Mouse (Mus musculus): Measurements from ENCODE around the gene Kcnk10. TPM values are rescaled to one million over a fixed set of nuclear protein-coding genes. Genes with fewer than 3 reads are reported as not detected.
"Not testable (repeated sequence)": the region's sequence is repeated elsewhere in the genome, so short reads cannot be mapped to it uniquely, and the experiment has no call there.

The Kcnk10 gene
- polyA plus RNA-seq (2015; fragmentation: Nextera tagmentation; extraction: Ambion mirVana) = 0.90 and 1.5 TPM in 2 replicates

DNA sequence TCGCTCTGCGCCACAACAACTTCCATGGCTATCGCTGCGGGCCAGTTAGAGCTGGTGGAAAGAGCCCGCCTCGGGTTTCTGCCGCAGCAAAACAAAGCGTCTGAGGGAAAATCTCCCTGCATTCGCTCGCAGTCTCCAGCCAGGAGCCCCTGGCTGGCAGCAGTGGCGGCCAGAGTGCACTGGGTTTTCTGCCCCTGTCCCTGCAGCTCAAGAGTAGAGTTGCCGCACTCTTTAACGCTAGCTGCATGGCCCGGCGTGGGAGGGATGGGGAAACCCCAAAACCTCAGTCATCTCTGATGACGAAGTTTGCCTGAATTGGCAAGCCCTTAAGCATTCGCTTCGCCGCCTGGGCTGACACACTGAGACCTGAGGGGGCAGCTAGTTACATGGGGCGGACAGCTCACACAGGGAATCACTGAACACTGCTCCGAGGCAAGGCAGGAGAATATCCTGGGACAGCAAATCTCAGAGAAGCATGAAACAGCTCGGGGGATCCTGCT lies at the start of gene Kcnk10:
Gene Kcnk10 (minus strand): TSS at position 450 of the 500 bp plus-strand sequence.
- under 1% methylated on average over 22 of the region's 22 CpGs for WGBS
- Histone ChIP-seq H3K27me3 (peaks cover 58% of the 10 kb centered on the region), H3K9ac (0 out of 2 replicates have a peak within 1 kb of the TSS, but pooled peaks have one; percentile 26), H3K9me3 (replicated peaks) (no peaks in the 10 kb centered on the region), H3K4me3 (replicated peaks) (peak within 1 kb of the TSS; percentile 33), H3K27ac (no peak within 1 kb of the TSS), H3K36me3 (no peaks in the 10 kb centered on the region), H3K4me2 (peak within 1 kb of the TSS; percentile 66), H3K4me1 (peaks cover 25% of the 10 kb centered on the region)
- ATAC-seq (replicated peaks; ENCODE audit: low FRiP score) = no peak

DNA sequence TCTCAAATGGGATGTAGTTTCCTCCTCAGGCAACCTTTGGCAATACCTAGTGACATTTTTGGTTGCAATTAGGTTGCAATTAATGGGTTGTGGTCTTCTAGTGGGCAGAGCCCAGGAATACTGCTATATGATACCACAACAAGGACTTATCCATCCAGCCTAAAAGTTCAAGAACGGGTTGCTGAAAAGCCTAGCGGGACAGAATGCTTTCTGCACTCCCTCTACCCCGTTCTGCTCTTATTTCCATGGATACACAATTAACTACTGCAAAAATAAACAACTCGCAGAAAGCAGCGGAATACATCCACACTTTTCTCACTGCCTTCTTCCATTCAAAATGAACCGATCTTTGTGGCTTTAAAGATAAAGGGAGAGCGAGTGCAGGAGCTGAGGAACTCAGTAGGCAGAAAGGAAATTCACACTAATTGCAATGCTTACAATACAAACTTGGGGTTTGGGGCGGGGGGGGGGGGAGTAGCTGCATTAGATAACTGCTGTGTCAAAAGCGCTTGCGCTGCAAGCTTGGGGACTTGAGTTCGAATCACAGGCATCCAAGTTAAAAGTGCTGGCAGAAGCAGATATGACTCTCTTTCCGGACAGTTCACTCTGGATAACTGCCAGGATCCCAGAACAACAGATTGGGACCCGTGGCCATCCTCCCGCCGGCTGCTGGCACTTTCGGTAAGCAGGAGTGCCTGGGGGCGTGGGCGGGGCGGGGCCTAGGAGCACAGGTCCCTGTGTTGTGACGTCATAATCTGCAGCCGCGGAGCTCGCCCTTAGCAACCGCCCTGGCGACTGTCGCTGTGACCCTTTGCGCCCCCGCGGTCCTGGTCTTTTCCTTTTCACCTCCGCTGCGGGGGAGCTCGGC lies 49.5 kb upstream of the Kcnk10 start, which contains the start of gene Spata7:
Gene Spata7 (plus strand): TSS at position 766 of the 868 bp plus-strand sequence.
- peak within 1 kb of the TSS; percentile 57 for H3K9ac ChIP-seq
- H3K36me3 ChIP-seq = no peaks in the 10 kb centered on the region
- WGBS = 3% methylated on average over 32 of the region's 32 CpGs
- no peaks in the 10 kb centered on the region; the same call in 1 of the 2 replicates for H3K9me3 ChIP-seq (replicated peaks)
- H3K4me2 ChIP-seq = peak within 1 kb of the TSS; percentile 71
- peak within 1 kb of the TSS; percentile 55 for H3K27ac ChIP-seq
- peaks cover 10% of the 10 kb centered on the region for H3K4me1 ChIP-seq
- peak; percentile 96 for ATAC-seq (replicated peaks; ENCODE audit: low FRiP score)
- no peaks in the 10 kb centered on the region for H3K27me3 ChIP-seq
- peak within 1 kb of the TSS; percentile 77 for H3K4me3 ChIP-seq (replicated peaks)

- WGBS = 88% methylated on average over 10 of the region's 10 CpGs
- H3K4me3 ChIP-seq (replicated peaks); H3K27me3 ChIP-seq; H3K27ac ChIP-seq; H3K4me1 ChIP-seq; H3K9me3 ChIP-seq (replicated peaks); H3K36me3 ChIP-seq; ATAC-seq (replicated peaks; ENCODE audit: low FRiP score); H3K4me2 ChIP-seq; H3K9ac ChIP-seq: not testable (repeated sequence)
Observed at GRCm38 (mm10) chr12:98623266-98623665, 45.2 kb upstream of the Kcnk10 start.

GRCm38 (mm10) chr12:98620922-98621321 lies 42.8 kb upstream of the Kcnk10 start:
- not testable (repeated sequence) for H3K4me2 ChIP-seq; H3K9me3 ChIP-seq (replicated peaks); H3K36me3 ChIP-seq; ATAC-seq (replicated peaks; ENCODE audit: low FRiP score); H3K27ac ChIP-seq; H3K27me3 ChIP-seq; H3K9ac ChIP-seq; H3K4me1 ChIP-seq; H3K4me3 ChIP-seq (replicated peaks)
- WGBS = 48% methylated on average over 6 of the region's 6 CpGs

GRCm38 (mm10) chr12:98619496-98619895 lies 41.4 kb upstream of the Kcnk10 start:
- Histone ChIP-seq H3K36me3 (no peaks in the 10 kb centered on the region), H3K4me1 (no peaks in the 10 kb centered on the region), H3K27me3 (no peaks in the 10 kb centered on the region), H3K9ac (no peak overlapping the region), H3K4me3 (replicated peaks) (no peak overlapping the region), H3K4me2 (no peak overlapping the region), H3K27ac (no peak overlapping the region), H3K9me3 (replicated peaks) (no peaks in the 10 kb centered on the region)
- 54% methylated on average over 2 of the region's 2 CpGs for WGBS
- ATAC-seq (replicated peaks; ENCODE audit: low FRiP score) = no peak

GRCm38 (mm10) chr12:98615746-98616145 lies 37.6 kb upstream of the Kcnk10 start:
- no peak for ATAC-seq (replicated peaks; ENCODE audit: low FRiP score)
- Histone ChIP-seq H3K9me3 (replicated peaks) (no peaks in the 10 kb centered on the region), H3K9ac (no peak overlapping the region), H3K4me1 (no peaks in the 10 kb centered on the region), H3K4me2 (no peak overlapping the region), H3K27ac (no peak overlapping the region), H3K27me3 (no peaks in the 10 kb centered on the region), H3K36me3 (no peaks in the 10 kb centered on the region), H3K4me3 (replicated peaks) (no peak overlapping the region)
- WGBS = 38% methylated on average over 5 of the region's 5 CpGs

DNA sequence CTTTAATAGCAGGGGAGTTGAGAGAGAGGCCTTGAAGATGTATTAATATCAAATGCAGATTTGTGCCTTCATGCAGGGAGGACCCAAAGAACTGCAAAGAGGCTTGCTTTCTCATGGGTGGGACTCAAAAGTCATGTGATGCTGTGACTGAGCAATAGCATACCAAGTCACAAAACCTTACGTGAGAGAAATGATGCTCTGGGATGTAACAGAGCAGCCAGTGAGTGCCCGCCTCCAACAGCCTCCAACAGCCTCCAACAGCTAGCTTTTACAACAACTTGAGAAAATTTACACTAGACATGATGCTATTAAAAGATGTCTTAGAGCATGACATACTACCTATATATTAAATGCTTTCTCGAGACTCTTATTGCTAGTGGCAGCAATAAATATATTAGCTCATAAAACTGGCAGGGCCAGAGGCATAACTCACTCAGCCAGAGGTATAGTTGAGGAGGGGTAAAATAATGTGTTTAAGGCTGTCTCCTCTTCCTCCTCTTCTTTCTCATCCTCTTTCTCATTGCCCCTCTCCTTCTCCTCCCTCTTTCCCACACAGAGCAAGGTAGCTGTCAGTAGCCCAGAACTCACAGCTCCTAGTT lies 36.9 kb upstream of the Kcnk10 start:
- WGBS = 38% methylated on average over 3 of the region's 3 CpGs
- Histone ChIP-seq H3K9ac (no peak overlapping the region), H3K4me2 (no peak overlapping the region), H3K36me3 (no peaks in the 10 kb centered on the region), H3K27me3 (no peaks in the 10 kb centered on the region), H3K9me3 (replicated peaks) (no peaks in the 10 kb centered on the region), H3K4me1 (no peaks in the 10 kb centered on the region), H3K27ac (no peak overlapping the region), H3K4me3 (replicated peaks) (no peak overlapping the region)
- ATAC-seq (replicated peaks; ENCODE audit: low FRiP score) = no peak

- no peak overlapping the region for H3K4me2 ChIP-seq
- no peaks in the 10 kb centered on the region for H3K4me1 ChIP-seq
- no peak overlapping the region for H3K9ac ChIP-seq
- H3K9me3 ChIP-seq (replicated peaks) = no peaks in the 10 kb centered on the region
- no peaks in the 10 kb centered on the region for H3K27me3 ChIP-seq
- H3K36me3 ChIP-seq = no peaks in the 10 kb centered on the region
- H3K4me3 ChIP-seq (replicated peaks) = no peak overlapping the region
- no peak overlapping the region for H3K27ac ChIP-seq
- WGBS = 65% methylated on average over 3 of the region's 3 CpGs
- ATAC-seq (replicated peaks; ENCODE audit: low FRiP score) = no peak
Observed at GRCm38 (mm10) chr12:98610341-98610740, 32.2 kb upstream of the Kcnk10 start.

DNA sequence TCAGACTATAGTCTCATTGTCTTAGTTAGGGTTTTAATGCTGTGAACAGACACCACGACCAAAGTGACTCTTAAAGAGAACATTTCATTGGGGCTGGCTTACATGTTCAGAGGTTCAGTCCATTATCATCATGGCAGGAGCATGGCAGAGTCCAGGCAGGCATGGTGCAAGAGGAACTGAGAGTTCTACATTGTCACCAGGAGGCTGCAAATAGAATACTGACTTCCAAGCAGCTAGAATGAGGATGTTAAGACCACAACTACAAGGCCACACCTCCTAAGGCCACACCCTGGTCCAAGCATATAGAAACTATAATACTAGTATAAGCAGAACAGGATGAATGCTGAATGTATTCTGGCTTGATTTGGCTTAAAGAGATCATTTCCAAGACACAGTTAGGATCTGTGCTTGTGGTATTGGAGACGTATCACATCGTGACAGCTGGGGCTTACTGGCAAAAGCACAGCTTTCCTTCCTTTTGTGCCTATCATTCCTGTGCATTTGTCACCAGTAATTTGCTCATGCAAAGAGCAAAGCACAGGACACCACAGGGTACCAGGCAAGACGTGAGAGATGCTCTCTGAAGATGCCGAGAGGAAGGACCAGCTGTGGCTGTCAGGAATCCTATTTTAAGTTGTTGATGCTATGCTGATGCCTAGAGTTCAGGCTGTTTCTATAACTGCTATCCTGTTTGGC lies 28.6 kb upstream of the Kcnk10 start:
- H3K9me3 ChIP-seq (replicated peaks) = no peaks in the 10 kb centered on the region
- 73% methylated on average over 5 of the region's 5 CpGs for WGBS

GRCm38 (mm10) chr12:98605264-98605663 lies 27.2 kb upstream of the Kcnk10 start:
- no peak overlapping the region for H3K9ac ChIP-seq
- H3K4me1 ChIP-seq = no peaks in the 10 kb centered on the region
- H3K9me3 ChIP-seq (replicated peaks) = no peaks in the 10 kb centered on the region
- H3K27me3 ChIP-seq = no peaks in the 10 kb centered on the region
- no peak overlapping the region for H3K4me2 ChIP-seq
- no peaks in the 10 kb centered on the region for H3K36me3 ChIP-seq
- no peak for ATAC-seq (replicated peaks; ENCODE audit: low FRiP score)
- no peak overlapping the region for H3K4me3 ChIP-seq (replicated peaks)
- WGBS = 74% methylated on average over 1 of the region's 1 CpGs
- no peak overlapping the region for H3K27ac ChIP-seq

More for the DNA sequence above, 28.6 kb upstream of the Kcnk10 start:
- ATAC-seq (replicated peaks; ENCODE audit: low FRiP score) = no peak
- no peaks in the 10 kb centered on the region for H3K36me3 ChIP-seq
- no peak overlapping the region for H3K4me3 ChIP-seq (replicated peaks)
- no peak overlapping the region for H3K27ac ChIP-seq
- no peaks in the 10 kb centered on the region for H3K4me1 ChIP-seq
- no peak overlapping the region for H3K4me2 ChIP-seq
- no peaks in the 10 kb centered on the region for H3K27me3 ChIP-seq
- H3K9ac ChIP-seq = no peak overlapping the region

- no peaks in the 10 kb centered on the region for H3K36me3 ChIP-seq
- ATAC-seq (replicated peaks; ENCODE audit: low FRiP score) = no peak
- 36% methylated on average over 6 of the region's 6 CpGs for WGBS
Observed at GRCm38 (mm10) chr12:98602114-98602513, 24.0 kb upstream of the Kcnk10 start.

DNA sequence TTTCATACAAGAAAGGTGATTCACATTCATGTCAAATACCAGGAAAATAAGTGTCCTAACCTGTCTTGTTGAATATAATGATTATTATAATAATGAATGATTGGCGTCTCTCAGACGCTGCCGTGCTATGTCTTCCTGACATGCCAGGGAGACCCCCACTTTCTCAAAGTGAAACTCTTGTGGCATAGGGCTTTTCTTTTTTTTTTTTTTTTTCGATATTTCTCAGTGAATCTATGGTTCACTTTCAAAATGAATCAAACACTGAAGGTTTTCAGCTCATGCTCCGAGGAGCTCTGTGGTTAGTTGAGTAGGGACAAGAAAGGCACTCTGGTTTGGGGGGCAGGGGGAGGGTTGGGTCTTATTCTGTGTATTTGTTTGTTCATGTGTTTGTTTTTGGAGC lies 22.8 kb upstream of the Kcnk10 start:
- WGBS = 90% methylated on average over 5 of the region's 5 CpGs

More at GRCm38 (mm10) chr12:98602114-98602513, 24.0 kb upstream of the Kcnk10 start:
- H3K4me1 ChIP-seq = no peaks in the 10 kb centered on the region
- H3K4me3 ChIP-seq (replicated peaks) = no peak overlapping the region
- no peak overlapping the region for H3K4me2 ChIP-seq
- no peak overlapping the region for H3K9ac ChIP-seq
- H3K9me3 ChIP-seq (replicated peaks) = 0 out of 2 replicates have a peak, but pooled peaks cover 4% of the 10 kb centered on the region
- no peaks in the 10 kb centered on the region for H3K27me3 ChIP-seq
- no peak overlapping the region for H3K27ac ChIP-seq

More for the DNA sequence above, 22.8 kb upstream of the Kcnk10 start:
- ATAC-seq (replicated peaks; ENCODE audit: low FRiP score) = no peak
- H3K27ac ChIP-seq = no peak overlapping the region
- H3K9ac ChIP-seq = no peak overlapping the region
- no peak overlapping the region for H3K4me2 ChIP-seq
- 0 out of 2 replicates have a peak, but pooled peaks cover 4% of the 10 kb centered on the region for H3K9me3 ChIP-seq (replicated peaks)
- H3K4me1 ChIP-seq = no peaks in the 10 kb centered on the region
- no peak overlapping the region for H3K4me3 ChIP-seq (replicated peaks)
- no peaks in the 10 kb centered on the region for H3K27me3 ChIP-seq
- no peaks in the 10 kb centered on the region for H3K36me3 ChIP-seq

Measured in kidney, embryonic 15.5 days (tissue).